Comparison of ENCODE assay signal across 33 mouse cellular contexts in genomic region chr8:125795341-125795740, GRCm38 (mm10).
A peak's percentile ranks its signal among the peaks of the same experiment; 100 is the strongest.
DNase-seq lines count a peak whose midpoint lies in the region; ATAC-seq and TF ChIP-seq lines count a peak whose summit lies in the region.
"Had no signal": no experiment of that assay in that cellular context is flagged by ENCODE, and none has a peak within 500 bp of the region (broad histone marks: within the 10 kb centered on the region; RNA-seq: fewer than 3 reads in every experiment).

No protein-coding gene starts in this region.

- WGBS in heart, embryonic 11.5 days (ENCODE audit: insufficient replicate concordance) = 58% methylated on average over 2 of the region's 2 CpGs
- 35% methylated on average over 2 of the region's 2 CpGs for WGBS in kidney, postnatal 0 days
- 61% methylated on average over 2 of the region's 2 CpGs for WGBS in kidney, adult 2 months
- 59% methylated on average over 2 of the region's 2 CpGs for WGBS in lung, embryonic 16.5 days

- intact Hi-C loops in heart, postnatal 14 days (cut with DNase I) = no loop called here

- H3K4me2 ChIP-seq in heart, embryonic 11.5 days = no peak overlapping the region
- H3K4me2 ChIP-seq in kidney, postnatal 0 days (ENCODE audit: low read length) = no peak overlapping the region
- no peak overlapping the region for H3K4me2 ChIP-seq in lung, embryonic 16.5 days (ENCODE audit: low read depth, low read length)
- H3K4me2 ChIP-seq: embryonic facial prominence, embryonic 15.5 days; heart, embryonic 12.5 days; hindbrain, embryonic 12.5 days; intestine, embryonic 15.5 days; liver, embryonic 12.5 days; midbrain, embryonic 12.5 days; neural tube, embryonic 12.5 days had no signal

- no peak overlapping the region for H3K4me3 ChIP-seq in heart, embryonic 11.5 days (ENCODE audit: low read depth, low read length)
- no peak overlapping the region for H3K4me3 ChIP-seq in kidney, postnatal 0 days (replicated peaks; ENCODE audit: low read depth, low read length)
- no peak overlapping the region for H3K4me3 ChIP-seq in kidney, adult 2 months (ENCODE audit: insufficient read depth, low read depth, low read length)
- no peak overlapping the region for H3K4me3 ChIP-seq in lung, embryonic 16.5 days (ENCODE audit: low read length)
- H3K4me3 ChIP-seq: embryonic facial prominence, embryonic 10.5 days; embryonic facial prominence, embryonic 15.5 days; heart, embryonic 12.5 days; hindbrain, embryonic 12.5 days; intestine, embryonic 15.5 days; liver, embryonic 12.5 days; midbrain, embryonic 12.5 days; myocyte; neural tube, embryonic 12.5 days had no signal

- peak; percentile 12 to 33 for DNase-seq in heart, postnatal 14 days
- peak; percentile 68 for DNase-seq in kidney, postnatal 0 days (ENCODE audit: low spot score)
- no peak for DNase-seq in kidney, adult 2 months
- DNase-seq in lung, postnatal 25 days (ENCODE audit: low spot score) = peak; percentile 28
- DNase-seq in adrenal gland, adult 18-20 months (ENCODE audit: low spot score in 2 of 2) = no peak
- DNase-seq: adrenal gland, postnatal 10 days; cerebellum, adult 8-10 months; cerebellum, postnatal 25 days; gastrocnemius, postnatal 25 days; heart, adult 11 months; layer of hippocampus, postnatal 36 days; left cerebral cortex, postnatal 4 days; liver, postnatal 0 days; right cerebral cortex, adult 18-20 months; spleen, adult 18-20 months; thymus, adult 2 months; thymus, postnatal 36 days had no signal

- TF ChIP-seq POLR2A in kidney, adult 2 months (IDR thresholded peaks at IDR 0.05; ENCODE audit: low read depth, low read length) = no peak

- ATAC-seq in heart, embryonic 11.5 days (replicated peaks; ENCODE audit: insufficient number of reproducible peaks, low FRiP score, low TSS enrichment) = no peak
- no peak for ATAC-seq in kidney, postnatal 0 days (replicated peaks; ENCODE audit: low FRiP score, low read depth)
- peak; percentile 88 for ATAC-seq in lung, embryonic 16.5 days (ENCODE audit: low read depth)
- ATAC-seq: forebrain, embryonic 14.5 days; hindbrain, postnatal 0 days; intestine, embryonic 15.5 days; liver, embryonic 12.5 days; liver, postnatal 0 days had no signal

- no peaks in the 10 kb centered on the region for H3K9me3 ChIP-seq in heart, embryonic 11.5 days (replicated peaks; ENCODE audit: control insufficient read depth, low read length)
- no peaks in the 10 kb centered on the region for H3K9me3 ChIP-seq in kidney, postnatal 0 days (replicated peaks; ENCODE audit: low read length)
- H3K9me3 ChIP-seq in lung, embryonic 16.5 days (ENCODE audit: control insufficient read depth, low read length) = no peaks in the 10 kb centered on the region
- H3K9me3 ChIP-seq: embryonic facial prominence, embryonic 10.5 days; embryonic facial prominence, embryonic 15.5 days; heart, embryonic 12.5 days; hindbrain, embryonic 12.5 days; intestine, embryonic 15.5 days; liver, embryonic 12.5 days; midbrain, embryonic 12.5 days; neural tube, embryonic 12.5 days had no signal

- H3K9ac ChIP-seq in heart, embryonic 11.5 days (ENCODE audit: low read depth, low read length) = no peak overlapping the region
- no peak overlapping the region for H3K9ac ChIP-seq in kidney, postnatal 0 days (ENCODE audit: low read depth, low read length)
- H3K9ac ChIP-seq in lung, embryonic 16.5 days (ENCODE audit: low read length) = no peak overlapping the region
- H3K9ac ChIP-seq: embryonic facial prominence, embryonic 15.5 days; heart, embryonic 12.5 days; hindbrain, embryonic 12.5 days; intestine, embryonic 15.5 days; liver, embryonic 12.5 days; liver, postnatal 0 days; midbrain, embryonic 12.5 days; neural tube, embryonic 12.5 days had no signal

- no peaks in the 10 kb centered on the region for H3K4me1 ChIP-seq in heart, embryonic 11.5 days (ENCODE audit: control insufficient read depth, insufficient read depth, low read length)
- H3K4me1 ChIP-seq in kidney, postnatal 0 days (replicated peaks; ENCODE audit: insufficient read depth, low read length) = no peaks in the 10 kb centered on the region
- no peaks in the 10 kb centered on the region for H3K4me1 ChIP-seq in kidney, adult 2 months (ENCODE audit: control insufficient read depth, insufficient read depth, low read length)
- peaks cover 10% of the 10 kb centered on the region; the same call in 1 of the 2 replicates for H3K4me1 ChIP-seq in lung, embryonic 16.5 days (replicated peaks; ENCODE audit: control insufficient read depth, insufficient read depth, low read length)
- H3K4me1 ChIP-seq: embryonic facial prominence, embryonic 15.5 days; intestine, embryonic 15.5 days; megakaryocyte, embryonic 14.5 days; midbrain, embryonic 12.5 days; neural tube, embryonic 12.5 days had no signal

- H3K27me3 ChIP-seq in heart, embryonic 11.5 days (ENCODE audit: control insufficient read depth, insufficient read depth, low read length) = no peaks in the 10 kb centered on the region
- no peaks in the 10 kb centered on the region for H3K27me3 ChIP-seq in kidney, postnatal 0 days (ENCODE audit: insufficient read depth, low read length)
- H3K27me3 ChIP-seq in kidney, adult 2 months (replicated peaks; ENCODE audit: control insufficient read depth, insufficient read depth, low read length) = no peaks in the 10 kb centered on the region
- H3K27me3 ChIP-seq in lung, embryonic 16.5 days (ENCODE audit: control insufficient read depth, insufficient read depth, low read depth, low read length) = no peaks in the 10 kb centered on the region
- H3K27me3 ChIP-seq: embryonic facial prominence, embryonic 15.5 days; heart, embryonic 12.5 days; hindbrain, embryonic 12.5 days; intestine, embryonic 15.5 days; liver, embryonic 12.5 days; midbrain, embryonic 12.5 days; neural tube, embryonic 12.5 days had no signal

- no peaks in the 10 kb centered on the region for H3K36me3 ChIP-seq in heart, embryonic 11.5 days (ENCODE audit: control insufficient read depth, insufficient read depth, low read length)
- H3K36me3 ChIP-seq in kidney, postnatal 0 days (ENCODE audit: insufficient read depth, low read length) = no peaks in the 10 kb centered on the region
- no peaks in the 10 kb centered on the region for H3K36me3 ChIP-seq in kidney, adult 2 months (ENCODE audit: control insufficient read depth, insufficient read depth, low read length)
- no peaks in the 10 kb centered on the region for H3K36me3 ChIP-seq in lung, embryonic 16.5 days (ENCODE audit: control insufficient read depth, insufficient read depth, low read length)
- H3K36me3 ChIP-seq: embryonic facial prominence, embryonic 10.5 days; embryonic facial prominence, embryonic 15.5 days; G1E; heart, embryonic 12.5 days; hindbrain, embryonic 12.5 days; intestine, embryonic 15.5 days; liver, embryonic 12.5 days; midbrain, embryonic 12.5 days; neural tube, embryonic 12.5 days had no signal

- no peak overlapping the region for H3K27ac ChIP-seq in heart, embryonic 11.5 days (ENCODE audit: low read depth, low read length)
- H3K27ac ChIP-seq in kidney, postnatal 0 days = no peak overlapping the region
- H3K27ac ChIP-seq in kidney, adult 2 months (ENCODE audit: insufficient read depth, low read depth, low read length) = no peak overlapping the region
- H3K27ac ChIP-seq in lung, embryonic 16.5 days (ENCODE audit: low read length) = peak overlapping the region; percentile 10; the same call in 1 of the 2 replicates
- H3K27ac ChIP-seq: embryonic facial prominence, embryonic 10.5 days; embryonic facial prominence, embryonic 15.5 days; hindbrain, embryonic 12.5 days; hindbrain, postnatal 0 days; intestine, embryonic 15.5 days; liver, embryonic 12.5 days; midbrain, embryonic 12.5 days; neural tube, embryonic 12.5 days; stomach, postnatal 0 days had no signal

- TF ChIP-seq CTCF in kidney, postnatal 0 days (IDR thresholded peaks at IDR 0.05; ENCODE audit: low read depth) = no peak
- no peak for TF ChIP-seq CTCF in kidney, adult 2 months (conservative IDR thresholded peaks at IDR 0.05; ENCODE audit: insufficient read depth, insufficient read length, low read depth, low read length)

Comparison
In these comparisons a context has a peak if more than half of its experiments do, and no peak if none do; other contexts are left out.
1. DNase-seq: peak in heart, postnatal 14 days (2 of 2), kidney, postnatal 0 days (single experiment) and lung, postnatal 25 days (single experiment); none in kidney, adult 2 months (single experiment) and adrenal gland, adult 18-20 months (0 of 2).